Mouse (Mus musculus): ENCODE data around the gene Dpm2. TPM values are rescaled to one million over a fixed set of nuclear protein-coding genes. Genes with fewer than 3 reads are reported as not detected.

Dpm2 gene
- polyA plus RNA-seq, 1 experiment from 2014 or later, result 147 TPM

DNA sequence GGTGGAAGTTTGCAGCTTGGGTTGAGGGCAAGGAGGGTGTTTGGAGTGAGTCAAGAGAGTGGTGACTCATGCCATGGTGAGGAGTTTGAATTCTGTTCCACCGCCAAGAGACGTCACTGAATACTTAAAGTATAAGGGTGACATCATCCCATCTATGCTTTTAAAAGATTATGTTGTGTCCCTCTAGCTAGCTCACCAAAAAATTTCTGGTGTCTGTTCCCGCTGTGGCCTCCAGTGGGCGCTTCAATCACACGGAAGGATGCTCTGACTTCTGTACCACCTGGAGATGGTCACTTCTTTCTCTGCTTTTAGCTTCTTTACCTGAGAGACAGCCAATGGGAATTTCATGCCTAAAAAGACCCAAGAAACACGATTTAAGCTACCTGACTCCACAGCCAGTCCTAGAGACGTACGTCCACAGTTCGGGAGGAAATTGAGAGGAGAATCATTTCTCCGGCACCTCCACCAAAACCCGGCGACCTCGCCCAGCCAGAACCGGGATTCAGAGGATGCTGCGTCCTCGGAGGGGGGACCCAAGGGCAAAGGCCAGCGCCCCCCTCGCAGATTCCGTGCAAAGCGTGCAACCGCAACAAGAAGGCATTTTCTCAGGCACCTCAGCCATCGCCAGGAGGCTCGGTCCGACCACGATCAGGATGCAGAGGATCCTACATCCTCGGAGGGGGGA lies 4.4 kb downstream of the Dpm2 start:
- H3K4me1 ChIP-seq (replicated peaks), result peaks cover 30% of the 10 kb centered on the region
- peaks cover 10% of the 10 kb centered on the region for H3K36me3 ChIP-seq
- peak overlapping the region; percentile 98 for H3K4me2 ChIP-seq (replicated peaks)
- peak overlapping the region; percentile 54 for H3K4me3 ChIP-seq (replicated peaks)
- H3K9me3 ChIP-seq, result no peaks in the 10 kb centered on the region
- H3K27me3 ChIP-seq, result peaks cover 39% of the 10 kb centered on the region
- no peak overlapping the region for H3K27ac ChIP-seq
- peak overlapping the region; percentile 73 for H3K9ac ChIP-seq (replicated peaks)
- no peak for ATAC-seq
- WGBS, result 1% methylated on average over 26 of the region's 26 CpGs

DNA sequence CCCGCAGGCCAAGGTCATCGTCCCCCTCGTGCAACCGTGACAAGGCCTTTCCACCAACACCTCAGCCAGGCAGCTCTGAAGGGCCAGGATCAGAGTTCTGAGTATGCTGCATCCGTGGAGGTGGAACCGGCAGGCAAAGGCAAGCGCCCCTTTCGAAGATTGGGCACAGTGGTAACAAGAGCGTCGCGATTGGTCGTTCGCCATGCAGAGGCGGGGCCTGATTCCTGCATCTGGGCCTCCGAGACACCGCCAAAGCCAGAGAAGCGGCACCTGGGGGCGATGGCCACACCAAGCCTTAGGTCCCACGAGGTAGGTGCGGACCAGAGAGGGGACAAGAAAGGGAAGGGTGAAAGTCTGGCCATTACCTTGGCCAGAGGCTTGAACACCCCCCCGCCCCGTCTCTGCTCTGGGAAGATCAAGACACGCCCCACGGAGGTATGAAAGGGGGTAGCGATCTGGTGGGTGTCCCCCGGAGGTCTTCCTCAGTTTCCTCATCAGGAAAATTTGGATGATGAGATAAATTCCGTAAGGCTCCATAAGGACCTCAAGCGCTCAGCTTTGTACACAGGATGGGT lies 5.0 kb downstream of the Dpm2 start, which contains the start of gene 9430097D07Rik:
TSS of gene 9430097D07Rik (minus strand) at position 99 of the 575 bp plus-strand sequence.
- H3K4me2 ChIP-seq (replicated peaks), result peak within 1 kb of the TSS; percentile 98
- H3K9ac ChIP-seq (replicated peaks), result peak within 1 kb of the TSS; percentile 73
- 7% methylated on average over 28 of the region's 28 CpGs for WGBS
- peaks cover 30% of the 10 kb centered on the region for H3K4me1 ChIP-seq (replicated peaks)
- peaks cover 10% of the 10 kb centered on the region for H3K36me3 ChIP-seq
- peaks cover 43% of the 10 kb centered on the region for H3K27me3 ChIP-seq
- H3K27ac ChIP-seq, result no peak within 1 kb of the TSS
- H3K4me3 ChIP-seq (replicated peaks), result peak within 1 kb of the TSS; percentile 54
- H3K9me3 ChIP-seq, result no peaks in the 10 kb centered on the region
- ATAC-seq, result peak; percentile 68

DNA sequence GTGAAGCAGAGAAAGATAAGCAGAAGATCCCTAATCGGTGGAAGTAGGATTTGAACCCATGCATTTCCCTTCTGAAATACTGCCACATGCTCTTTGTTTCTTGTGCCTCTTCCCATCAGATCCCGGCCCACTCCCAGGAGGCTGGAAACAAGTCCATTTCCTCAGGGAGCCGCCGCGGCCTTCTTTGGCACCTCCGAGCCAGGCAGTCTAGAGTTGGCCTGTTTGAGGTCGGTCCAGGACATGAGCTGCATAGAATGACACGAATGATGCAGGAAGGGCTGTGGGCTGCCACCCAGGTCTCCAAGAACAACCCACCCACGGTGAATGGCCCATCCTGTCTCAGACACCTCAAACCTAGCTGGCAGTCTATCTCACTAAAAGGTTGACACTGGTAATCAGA lies 5.9 kb downstream of the Dpm2 start:
- no peak overlapping the region for H3K27ac ChIP-seq
- H3K9ac ChIP-seq (replicated peaks), result no peak overlapping the region
- WGBS, result 89% methylated on average over 9 of the region's 9 CpGs
- H3K4me2 ChIP-seq (replicated peaks), result no peak overlapping the region
- H3K27me3 ChIP-seq, result peaks cover 43% of the 10 kb centered on the region
- ATAC-seq, result no peak
- H3K4me3 ChIP-seq (replicated peaks), result no peak overlapping the region
- peaks cover 25% of the 10 kb centered on the region for H3K4me1 ChIP-seq (replicated peaks)
- no peaks in the 10 kb centered on the region for H3K9me3 ChIP-seq
- H3K36me3 ChIP-seq, result peaks cover 10% of the 10 kb centered on the region

DNA sequence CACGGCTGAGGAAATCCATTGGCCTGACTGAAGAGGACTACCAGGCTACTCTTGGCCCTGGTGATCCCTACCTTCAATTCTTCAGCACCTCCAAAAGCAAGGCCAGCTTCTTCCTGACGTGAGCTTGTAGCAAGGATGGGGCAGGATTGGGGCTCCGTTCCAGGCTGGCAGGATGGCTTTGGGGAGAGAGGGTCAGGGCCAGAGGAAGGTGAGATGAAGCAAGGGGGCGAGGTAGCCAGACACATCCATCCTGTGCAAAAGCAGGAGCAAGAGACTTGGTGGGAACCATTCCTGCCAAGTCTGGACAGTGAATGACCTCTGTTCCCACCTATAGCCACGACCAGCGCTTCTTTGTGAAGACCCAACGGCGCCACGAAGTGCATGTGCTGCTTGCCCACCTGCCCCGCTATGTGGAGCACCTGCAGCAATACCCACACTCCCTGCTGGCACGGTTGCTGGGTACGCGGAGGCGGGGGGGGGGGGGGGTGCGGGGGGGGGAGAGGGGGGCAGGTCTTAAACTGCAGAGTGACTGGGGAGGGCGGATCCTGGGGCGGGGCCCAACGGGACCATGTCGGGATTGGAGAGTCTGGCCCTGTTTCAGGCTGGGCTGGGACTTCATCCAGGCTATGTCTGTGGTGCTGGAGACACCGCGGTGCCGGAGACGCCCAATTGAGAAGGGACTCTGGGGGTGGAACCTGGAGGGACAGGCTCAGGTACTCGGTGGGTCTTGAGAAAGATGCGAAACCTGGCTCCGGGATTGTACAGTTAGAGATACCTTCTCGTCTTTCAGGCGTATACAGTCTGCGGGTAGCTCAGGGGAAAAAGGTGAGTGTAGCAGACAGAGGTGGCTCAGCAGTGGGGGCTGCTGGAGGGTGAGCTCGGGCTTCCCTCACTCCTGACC lies 7.7 kb downstream of the Dpm2 start:
- WGBS, result 40% methylated on average over 24 of the region's 30 CpGs
- peaks cover 3% of the 10 kb centered on the region for H3K36me3 ChIP-seq
- H3K27ac ChIP-seq, result no peak overlapping the region
- no peak overlapping the region for H3K9ac ChIP-seq (replicated peaks)
- no peak overlapping the region for H3K4me3 ChIP-seq (replicated peaks)
- H3K27me3 ChIP-seq, result peaks cover 49% of the 10 kb centered on the region
- peaks cover 20% of the 10 kb centered on the region for H3K4me1 ChIP-seq (replicated peaks)
- H3K9me3 ChIP-seq, result no peaks in the 10 kb centered on the region
- no peak for ATAC-seq
- H3K4me2 ChIP-seq (replicated peaks), result no peak overlapping the region

GRCm38 (mm10) chr2:32581450-32582095 lies 10.9 kb downstream of the Dpm2 start:
- H3K4me2 ChIP-seq (replicated peaks), result peak overlapping the region; percentile 39
- H3K4me1 ChIP-seq (replicated peaks), result peaks cover 7% of the 10 kb centered on the region
- peak; percentile 49; the same call in 1 of the 2 replicates for ATAC-seq
- peak overlapping the region; percentile 27 for H3K4me3 ChIP-seq (replicated peaks)
- H3K9ac ChIP-seq (replicated peaks), result no peak overlapping the region
- H3K27ac ChIP-seq, result 0 out of 2 replicates have a peak overlapping the region, but pooled peaks have one; percentile 4
- no peaks in the 10 kb centered on the region for H3K9me3 ChIP-seq
- H3K36me3 ChIP-seq, result no peaks in the 10 kb centered on the region
- 35% methylated on average over 19 of the region's 19 CpGs for WGBS
- H3K27me3 ChIP-seq, result peaks cover 48% of the 10 kb centered on the region

DNA sequence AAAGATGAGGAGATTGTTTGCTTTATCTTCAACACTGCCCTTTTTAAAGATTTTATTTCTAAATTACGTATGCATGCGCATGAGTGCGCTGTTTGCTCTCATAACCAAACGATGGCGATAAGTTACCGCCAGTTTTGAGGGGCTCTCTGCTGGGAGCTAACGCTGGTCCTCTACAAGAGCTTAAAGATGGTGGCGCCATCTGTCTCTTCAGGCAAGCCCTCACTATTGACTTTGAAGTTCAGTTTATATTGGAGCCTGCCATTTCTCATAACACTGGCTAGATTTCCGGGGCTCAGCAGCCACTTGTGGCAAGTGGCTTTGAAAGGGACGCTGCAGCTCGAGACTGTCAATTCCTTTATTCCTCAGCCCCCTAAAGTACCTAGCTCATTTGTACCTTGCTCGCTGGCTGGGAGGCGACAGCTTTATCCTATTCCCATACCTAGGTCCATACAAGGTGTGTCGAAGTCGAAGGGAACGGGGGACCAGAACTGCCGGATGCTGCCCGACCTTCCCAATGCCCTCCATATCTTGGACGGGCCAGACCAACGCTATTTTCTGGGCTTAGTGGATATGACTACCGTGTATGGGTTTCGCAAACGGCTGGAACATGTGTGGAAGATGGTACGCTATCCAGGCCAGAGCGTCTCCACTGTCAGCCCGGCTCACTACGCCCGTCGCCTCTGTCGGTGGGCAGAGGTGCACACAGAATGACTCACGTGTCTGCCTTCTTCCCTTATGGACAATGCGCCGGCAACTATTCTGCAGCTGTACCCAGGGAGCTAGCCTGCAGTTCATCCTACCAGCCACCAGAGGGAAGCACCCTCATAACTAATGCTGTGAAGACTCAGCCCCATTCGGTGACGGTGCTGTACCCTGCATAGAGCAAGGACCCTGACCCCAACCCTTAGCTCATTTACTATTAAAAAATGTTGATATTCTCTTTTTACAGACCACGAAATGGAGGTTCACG lies 12.5 kb downstream of the Dpm2 start:
- ATAC-seq, result peak; percentile 78
- 13% methylated on average over 37 of the region's 37 CpGs for whole genome bisulfite sequencing
- H3K9ac ChIP-seq (replicated peaks), result 0 out of 2 replicates have a peak overlapping the region, but pooled peaks have one; percentile 17
- peak overlapping the region; percentile 48 for H3K4me2 ChIP-seq (replicated peaks)
- no peaks in the 10 kb centered on the region for H3K9me3 ChIP-seq
- H3K36me3 ChIP-seq, result no peaks in the 10 kb centered on the region
- no peak overlapping the region for H3K27ac ChIP-seq
- H3K4me3 ChIP-seq (replicated peaks), result peak overlapping the region; percentile 19
- peaks cover 33% of the 10 kb centered on the region for H3K27me3 ChIP-seq
- H3K4me1 ChIP-seq (replicated peaks), result peaks cover 21% of the 10 kb centered on the region

DNA sequence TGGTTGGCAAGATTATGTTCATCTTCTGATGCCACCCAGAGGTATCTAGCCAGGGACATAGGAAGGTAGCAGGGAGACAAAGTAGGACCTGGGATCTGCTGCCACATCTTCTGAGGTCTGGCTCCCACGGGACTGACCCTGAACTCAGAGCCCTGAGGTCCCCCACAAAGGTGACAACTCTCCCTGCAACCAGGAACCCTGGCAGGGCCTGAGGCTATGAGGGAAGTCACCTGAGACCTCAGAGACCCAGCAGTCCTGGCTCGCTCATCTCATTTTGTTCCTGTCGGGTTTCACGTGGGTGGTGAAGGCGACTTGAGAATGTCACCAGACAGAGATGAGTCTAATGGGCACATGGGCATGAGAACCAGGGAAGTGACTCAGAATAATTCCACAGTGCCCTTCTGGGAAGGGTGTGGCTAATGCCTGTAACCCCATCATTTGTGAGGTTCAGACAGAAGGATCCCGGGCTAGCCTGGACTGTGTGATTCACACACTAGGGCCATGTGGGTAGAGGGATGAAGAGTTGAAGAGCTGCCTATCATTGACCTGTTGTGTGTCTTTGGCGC lies 14.6 kb downstream of the Dpm2 start:
- Histone ChIP-seq H3K9me3 (no peaks in the 10 kb centered on the region), H3K9ac (replicated peaks) (no peak overlapping the region), H3K4me3 (replicated peaks) (no peak overlapping the region), H3K4me2 (replicated peaks) (no peak overlapping the region), H3K27ac (no peak overlapping the region), H3K27me3 (peaks cover 13% of the 10 kb centered on the region), H3K4me1 (replicated peaks) (peaks cover 27% of the 10 kb centered on the region), H3K36me3 (no peaks in the 10 kb centered on the region)
- no peak for ATAC-seq
- WGBS, result 88% methylated on average over 7 of the region's 7 CpGs

- under 1% methylated on average over 38 of the region's 38 CpGs for WGBS
- Histone ChIP-seq H3K9ac (replicated peaks) (peak within 1 kb of the TSS; percentile 67), H3K27ac (0 out of 2 replicates have a peak within 1 kb of the TSS, but pooled peaks have one; percentile 37), H3K4me1 (replicated peaks) (peaks cover 27% of the 10 kb centered on the region), H3K27me3 (peaks cover 11% of the 10 kb centered on the region; the same call in 1 of the 2 replicates), H3K4me3 (replicated peaks) (peak within 1 kb of the TSS; percentile 49), H3K4me2 (replicated peaks) (peak within 1 kb of the TSS; percentile 60), H3K36me3 (no peaks in the 10 kb centered on the region), H3K9me3 (no peaks in the 10 kb centered on the region)
- peak; percentile 80 for ATAC-seq
These were observed 16.3 kb downstream of the Dpm2 start, which contains the start of gene St6galnac4 for GRCm38 (mm10) chr2:32586871-32587351. TSS of gene St6galnac4 (plus strand) at chr2:32587095.

GRCm38 (mm10) chr2:32587731-32588321 lies 17.2 kb downstream of the Dpm2 start:
- Histone ChIP-seq H3K36me3 (no peaks in the 10 kb centered on the region), H3K4me2 (replicated peaks) (peak overlapping the region; percentile 60), H3K9ac (replicated peaks) (peak overlapping the region; percentile 67), H3K27me3 (0 out of 2 replicates have a peak, but pooled peaks cover 5% of the 10 kb centered on the region), H3K4me3 (replicated peaks) (peak overlapping the region; percentile 49), H3K9me3 (no peaks in the 10 kb centered on the region), H3K27ac (no peak overlapping the region), H3K4me1 (replicated peaks) (peaks cover 26% of the 10 kb centered on the region)
- ATAC-seq, result no peak
- 60% methylated on average over 9 of the region's 9 CpGs for WGBS
